Mouse (Mus musculus): Measurements from ENCODE around the gene Tmco5b. TPM values are rescaled to one million over a fixed set of nuclear protein-coding genes. Genes with fewer than 3 reads are reported as not detected.

The Tmco5b gene
- polyA plus RNA-seq, 1 experiment from 2014 or later = not detected

GRCm38 (mm10) chr2:113335561-113336294, 50.2 kb downstream of the Tmco5b start:
- Histone ChIP-seq H3K27me3 (ENCODE audit: control insufficient read depth, insufficient read depth, low read length) (no peaks in the 10 kb centered on the region), H3K36me3 (ENCODE audit: control insufficient read depth, insufficient read depth, low read length) (no peaks in the 10 kb centered on the region), H3K9me3 (replicated peaks; ENCODE audit: control insufficient read depth, low read length) (no peaks in the 10 kb centered on the region), H3K4me1 (ENCODE audit: control insufficient read depth, insufficient read depth, low read length) (no peaks in the 10 kb centered on the region), H3K4me2 (ENCODE audit: low read depth, low read length) (no peak overlapping the region), H3K9ac (ENCODE audit: low read length) (no peak overlapping the region), H3K27ac (ENCODE audit: low read length) (no peak overlapping the region), H3K4me3 (replicated peaks; ENCODE audit: low read length) (no peak overlapping the region)
- ATAC-seq (ENCODE audit: insufficient read depth, low FRiP score) = no peak
- WGBS = 74% methylated on average over 3 of the region's 3 CpGs

DNA sequence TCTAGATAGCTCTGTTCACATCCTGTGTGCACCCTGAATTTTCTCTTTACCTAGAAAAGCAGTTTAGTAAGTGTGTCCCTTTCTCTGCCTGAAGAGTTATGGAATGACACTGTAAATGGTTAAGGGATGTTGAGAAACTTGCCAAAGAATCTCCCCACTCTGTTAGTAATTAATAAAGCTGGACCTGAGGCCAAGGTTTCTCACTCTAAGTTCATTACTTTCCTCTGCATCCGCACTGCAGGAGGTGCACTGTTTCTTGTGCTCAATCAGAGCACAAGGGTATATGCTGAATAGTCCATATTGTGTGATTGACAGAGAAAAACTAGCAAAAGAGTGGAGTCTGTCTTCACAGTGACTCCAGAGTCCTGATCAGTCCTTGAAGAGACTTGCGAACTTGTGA, 59.0 kb downstream of the Tmco5b start:
- WGBS = 81% methylated on average over 2 of the region's 2 CpGs
- H3K27ac ChIP-seq (ENCODE audit: low read length) = no peak overlapping the region
- no peaks in the 10 kb centered on the region for H3K36me3 ChIP-seq (ENCODE audit: control insufficient read depth, insufficient read depth, low read length)
- H3K9ac ChIP-seq (ENCODE audit: low read length) = no peak overlapping the region
- no peaks in the 10 kb centered on the region for H3K9me3 ChIP-seq (replicated peaks; ENCODE audit: control insufficient read depth, low read length)
- no peak overlapping the region for H3K4me2 ChIP-seq (ENCODE audit: low read depth, low read length)
- no peak for ATAC-seq (ENCODE audit: insufficient read depth, low FRiP score)
- no peaks in the 10 kb centered on the region for H3K27me3 ChIP-seq (ENCODE audit: control insufficient read depth, insufficient read depth, low read length)
- no peak overlapping the region for H3K4me3 ChIP-seq (replicated peaks; ENCODE audit: low read length)
- no peaks in the 10 kb centered on the region for H3K4me1 ChIP-seq (ENCODE audit: control insufficient read depth, insufficient read depth, low read length)

Other genes with a start within 250 kb of the Tmco5b start
- gene Ryr3, start 68.6 kb upstream of the Tmco5b start, polyA plus RNA-seq (2015; fragmentation: Nextera tagmentation; extraction: Ambion mirVana) = 3.9 and 5.8 TPM in 2 replicates
- gene Fmn1, start 42.0 kb downstream of the Tmco5b start, polyA plus RNA-seq (2015; fragmentation: Nextera tagmentation; extraction: Ambion mirVana) = 4.6 and 5.1 TPM in 2 replicates